Mouse (Mus musculus) stomach, adult 2 months (tissue): ENCODE measurements around the gene Arg1. TPM values are rescaled to one million over a fixed set of nuclear protein-coding genes. Genes with fewer than 3 reads are reported as not detected.

ENCODE experiments used
- polyA plus RNA-seq: library from polyadenylated mRNA; depleted of rRNA; stranded (reverse); fragments of >200 nt; gene quantifications from 2 replicates; pipeline ENCODE4 v1.2.3, GENCODE M21; 2012; rRNA removed

The Arg1 gene
- 1.00 and 1.1 TPM in 2 replicates for polyA plus RNA-seq

GRCm38 (mm10) chr10:24926962-24927720 is at the start of gene Arg1:
Gene Arg1, minus strand, starts transcription at chr10:24927484.

GRCm38 (mm10) chr10:24869760-24870290 is 57.5 kb downstream of the Arg1 start, which contains the start of gene Med23:
Gene Med23, plus strand, starts transcription at chr10:24869986.

Other genes with a start within 250 kb of the Arg1 start
- gene Enpp1, start 215.3 kb downstream of the Arg1 start, polyA plus RNA-seq, result 1.1 and 1.2 TPM in 2 replicates
- 0.30 and 0.91 TPM in 2 replicates for gene Enpp3, start 84.7 kb downstream of the Arg1 start, polyA plus RNA-seq
- 4.4 and 5.5 TPM in 2 replicates for gene Med23, start 57.5 kb downstream of the Arg1 start, polyA plus RNA-seq